Mouse (Mus musculus) gastrocnemius, postnatal 4 days (tissue): ENCODE measurements around the gene Fam213b. TPM values are rescaled to one million over a fixed set of nuclear protein-coding genes. Genes with fewer than 3 reads are reported as not detected.
A peak's percentile ranks its signal among the peaks of the same experiment; 100 is the strongest.

ENCODE experiments used
- DNase-seq, 2 experiments: peaks; one replicate each; pipeline ENCODE4 v3.0.0; 2021 to 2022; ENCODE audit warnings: low spot score in 2 of 2, mixed read lengths in 2 of 2
- total RNA-seq, 2 experiments: library from RNA; stranded (reverse); gene quantifications; 2 replicates each; pipeline ENCODE4 v1.2.3; 2021

Fam213b gene
- total RNA-seq, 2 experiments from 2014 or later = 100 to 112 TPM

DNA sequence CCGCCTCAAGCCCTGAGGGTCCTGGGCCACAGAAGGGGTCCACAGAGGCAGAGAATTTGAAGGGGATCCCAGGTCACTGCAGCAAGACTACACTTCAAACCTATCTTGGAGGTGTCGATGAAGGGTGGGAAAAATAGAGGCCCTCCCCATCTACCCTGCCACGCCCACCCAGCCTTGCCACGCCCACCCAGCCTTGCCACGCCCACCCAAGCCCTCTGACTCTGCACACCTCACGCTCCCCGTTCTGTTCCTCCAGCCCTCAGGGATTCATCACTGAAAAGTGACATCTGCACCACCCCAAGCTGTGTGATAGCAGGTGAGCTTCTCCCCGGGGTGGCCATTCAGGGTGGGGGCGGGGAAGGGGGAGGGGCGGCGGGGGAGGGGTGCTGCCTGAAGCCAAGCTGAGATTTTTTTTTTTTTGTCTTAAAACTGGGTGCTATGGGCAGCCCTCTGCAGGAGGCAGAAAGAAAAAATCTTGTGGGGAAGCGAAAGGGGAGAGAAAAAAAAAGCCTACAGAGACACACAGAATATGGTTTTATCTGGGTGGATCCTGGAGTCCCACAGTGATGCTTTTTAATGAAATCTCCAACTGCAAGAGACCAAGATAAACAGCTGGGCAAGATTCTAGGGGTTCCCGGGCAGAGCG lies 16.8 kb downstream of the Fam213b start:
- DNase-seq = no peak

DNA sequence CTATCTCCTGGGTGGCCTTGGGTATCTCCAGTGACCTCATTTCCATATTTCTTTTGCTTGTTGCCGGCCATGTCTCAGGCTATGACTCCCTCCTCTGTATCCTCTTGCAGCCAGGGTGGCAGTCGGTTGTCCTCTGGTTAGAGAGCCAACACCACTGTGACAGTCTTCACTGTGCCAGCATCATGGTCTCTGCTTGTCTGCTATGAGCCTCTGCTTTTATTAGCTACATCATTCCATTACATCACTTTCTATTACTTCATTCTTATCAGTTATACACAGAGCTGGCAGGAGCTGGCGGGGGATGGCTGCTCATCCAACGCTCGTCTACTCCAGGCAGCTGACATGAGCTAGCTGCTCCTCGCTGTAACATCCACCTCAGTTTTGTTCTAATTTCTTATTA lies 18.2 kb downstream of the Fam213b start:
- no peak for DNase-seq

GRCm38 (mm10) chr4:154877864-154878548 lies 20.9 kb downstream of the Fam213b start:
- peak; percentile 82 to 94 for DNase-seq

- no peak for DNase-seq
Observed at GRCm38 (mm10) chr4:154873186-154873585, 25.7 kb downstream of the Fam213b start.

DNA sequence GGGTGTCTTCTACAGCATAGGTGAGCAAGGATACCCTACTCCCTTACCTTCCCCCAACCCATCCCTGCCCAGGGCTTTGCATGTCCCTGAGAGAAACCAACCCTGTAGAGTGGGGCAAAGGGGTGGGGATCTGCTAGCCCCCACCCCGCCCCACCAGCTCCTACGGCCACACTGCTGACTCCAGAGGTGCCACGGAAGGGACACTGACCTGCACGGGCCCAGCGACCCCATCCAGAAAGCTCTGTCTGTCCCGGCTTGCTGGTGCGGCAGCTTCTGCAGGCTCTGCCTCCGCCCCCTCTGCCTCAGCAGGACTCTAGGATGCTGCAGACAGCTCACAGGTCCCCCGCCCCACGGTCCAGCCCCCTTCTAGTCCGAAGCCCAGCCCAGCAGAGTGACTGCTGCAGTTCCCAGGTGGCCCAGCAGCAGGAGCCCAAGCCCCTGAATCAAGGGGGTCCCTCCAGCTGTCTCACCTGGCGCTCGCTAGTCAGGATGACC lies 27.1 kb downstream of the Fam213b start:
- no peak for DNase-seq

DNA sequence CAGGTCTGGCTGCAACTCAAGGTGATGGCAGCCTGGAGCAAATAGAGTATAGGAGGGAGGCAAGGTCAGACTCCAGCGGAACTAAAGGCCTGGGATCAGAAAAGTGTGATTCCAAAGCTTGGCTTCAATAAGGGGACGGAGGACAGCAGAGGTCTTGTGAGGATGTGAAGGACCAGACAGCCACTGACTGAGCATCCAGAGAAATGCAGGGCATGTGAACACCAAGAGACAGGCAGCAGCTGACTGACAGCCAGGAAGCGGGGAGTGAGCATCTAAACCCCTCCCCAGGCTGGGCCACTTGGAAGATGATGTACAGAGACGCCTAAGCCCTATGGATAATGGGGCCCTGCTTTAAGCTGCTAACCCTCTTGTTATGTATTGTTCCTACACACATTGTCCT lies 28.2 kb downstream of the Fam213b start:
- DNase-seq = no peak

DNA sequence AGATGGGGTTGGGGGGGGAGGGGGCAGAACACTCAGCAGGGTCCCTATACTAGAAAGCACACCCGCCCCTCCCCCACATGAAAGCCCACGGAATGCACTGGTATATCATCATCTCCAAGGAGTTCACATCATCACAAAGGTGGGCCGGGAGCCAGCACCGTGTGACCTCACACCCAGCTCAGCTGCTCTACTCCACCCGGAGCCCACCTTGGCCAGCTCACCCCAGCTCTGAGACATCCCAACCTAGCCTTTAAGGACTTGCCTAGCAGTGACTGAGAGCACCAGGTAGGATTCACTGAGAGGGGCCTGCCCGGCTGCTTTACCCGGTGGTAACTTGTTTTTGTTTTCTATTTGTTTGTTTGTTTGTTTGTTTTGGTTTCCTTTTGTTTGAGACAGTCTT lies 29.5 kb downstream of the Fam213b start, which contains the start of gene Mmel1:
Gene Mmel1 (plus strand): TSS at position 146 of the 400 bp plus-strand sequence.
- DNase-seq = no peak

GRCm38 (mm10) chr4:154867257-154867656 lies 31.7 kb downstream of the Fam213b start:
- no peak for DNase-seq

GRCm38 (mm10) chr4:154866391-154866790 lies 32.5 kb downstream of the Fam213b start:
- DNase-seq = peak in 1 of 2 experiments; percentile 11

- DNase-seq = peak in 1 of 2 experiments; percentile 14
Observed at GRCm38 (mm10) chr4:154864961-154865760, 33.8 kb downstream of the Fam213b start.

DNA sequence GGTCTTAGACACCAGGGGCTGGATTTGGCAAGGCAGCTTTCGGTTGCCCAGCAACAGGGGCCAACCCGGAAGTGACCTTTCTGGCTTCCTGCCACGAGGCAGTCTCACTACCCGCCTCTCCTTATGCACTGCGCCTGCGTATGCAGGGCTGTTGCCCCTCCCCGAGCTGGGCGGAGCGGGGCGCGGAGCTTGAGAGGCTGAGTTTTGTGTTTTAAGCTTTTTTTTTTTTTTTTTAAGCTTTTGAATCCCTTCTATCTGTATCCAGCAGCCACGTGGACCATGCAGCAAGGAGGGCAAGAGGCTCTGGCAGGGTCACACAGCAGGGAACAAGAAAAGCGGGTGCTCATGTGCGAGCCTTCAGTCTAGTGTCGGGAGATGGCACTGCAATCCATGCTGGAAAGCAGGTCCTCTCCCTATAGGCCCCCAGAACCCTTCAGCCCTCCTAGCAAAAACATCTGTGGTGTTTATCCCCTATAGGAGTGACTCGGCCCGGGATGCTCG lies 34.6 kb downstream of the Fam213b start:
- DNase-seq = peak; percentile 81 to 91

- DNase-seq = no peak
Observed at GRCm38 (mm10) chr4:154863436-154863935, 35.4 kb downstream of the Fam213b start.

GRCm38 (mm10) chr4:154861967-154862366 lies 37.0 kb downstream of the Fam213b start:
- DNase-seq = no peak

GRCm38 (mm10) chr4:154858601-154859000 lies 40.3 kb downstream of the Fam213b start:
- DNase-seq = no peak

DNA sequence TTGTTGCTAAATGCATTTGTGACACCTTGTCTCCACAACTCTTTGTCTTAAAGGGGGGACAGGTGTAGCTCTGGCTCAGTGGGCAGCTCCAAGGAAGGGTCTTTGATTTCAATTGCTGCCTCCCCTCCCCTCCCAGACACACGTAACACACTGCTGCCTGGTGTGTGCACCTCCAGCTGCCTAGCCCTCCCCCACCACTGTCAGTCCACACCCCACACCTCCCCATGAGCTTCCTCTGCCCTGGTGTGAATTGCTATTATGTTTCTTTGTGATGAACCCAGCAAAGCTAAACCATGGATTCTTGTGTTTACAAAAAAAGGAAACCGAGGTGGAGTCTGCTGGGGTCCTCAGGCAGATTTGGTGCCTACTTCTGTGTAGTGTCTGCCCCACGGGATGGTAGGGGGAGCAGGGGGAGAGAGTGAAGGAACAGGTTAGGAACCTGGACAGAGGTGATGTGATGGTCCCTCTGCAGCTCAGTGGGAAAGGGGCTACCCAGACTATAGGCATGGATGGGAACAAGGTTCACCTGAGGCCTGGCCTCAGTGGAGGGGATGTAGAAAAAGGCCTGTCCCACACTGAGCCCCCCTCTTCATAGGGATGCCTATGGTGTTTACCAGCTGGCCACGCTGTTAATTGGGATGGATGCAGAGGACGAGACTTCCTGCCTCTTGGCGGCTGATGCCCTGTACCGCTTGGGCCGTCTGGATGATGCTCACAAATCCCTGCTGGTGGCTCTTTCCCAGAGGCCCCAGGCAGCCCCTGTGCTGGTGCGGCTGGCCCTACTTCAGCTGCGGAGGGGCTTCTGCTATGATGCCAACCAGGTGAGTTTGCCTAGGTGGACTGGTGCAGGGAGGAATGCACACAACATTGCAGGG lies 41.3 kb downstream of the Fam213b start:
- no peak for DNase-seq

DNA sequence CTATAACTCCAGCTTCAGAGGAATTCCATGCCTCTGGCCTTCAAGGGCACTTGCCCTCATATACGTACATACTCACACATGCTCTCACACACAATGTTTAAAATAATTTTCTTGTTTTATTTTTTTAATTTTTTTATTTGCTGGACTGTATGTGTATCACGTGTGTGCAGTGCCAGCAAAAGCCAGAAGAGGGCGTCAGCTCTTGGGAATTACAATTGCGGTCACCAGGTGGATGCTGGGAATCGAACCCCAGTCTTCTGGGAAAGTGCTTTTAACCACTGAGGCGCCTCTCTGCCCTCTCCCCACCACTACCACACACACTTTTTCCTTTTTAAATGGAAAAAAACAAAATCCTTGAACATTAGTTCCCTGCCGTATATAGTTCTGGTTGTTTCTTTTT lies 42.1 kb downstream of the Fam213b start:
- no peak for DNase-seq

- DNase-seq = no peak
Observed at GRCm38 (mm10) chr4:154856480-154856837, 42.5 kb downstream of the Fam213b start.

- peak in 1 of 2 experiments; percentile 77 for DNase-seq
Observed at GRCm38 (mm10) chr4:154855721-154856479, 43.0 kb downstream of the Fam213b start.

GRCm38 (mm10) chr4:154854676-154855345 lies 44.1 kb downstream of the Fam213b start:
- no peak for DNase-seq
